Comparison of ENCODE assay signal across 26 mouse cellular contexts in genomic region chr1:156186646-156187045, GRCm38 (mm10). TPM values are rescaled to one million over a fixed set of nuclear protein-coding genes. Genes with fewer than 3 reads are reported as not detected.
"Had no signal": no experiment of that assay in that cellular context is flagged by ENCODE, and none has a peak within 500 bp of the region (broad histone marks: within the 10 kb centered on the region; RNA-seq: fewer than 3 reads in every experiment).

No protein-coding gene starts in this region.

- H3K27ac ChIP-seq: kidney, postnatal 0 days; left cerebral cortex, adult 2 months; limb, embryonic 12.5 days; limb, embryonic 15.5 days; liver, embryonic 14.5 days; macrophage; midbrain, embryonic 10.5 days; midbrain, embryonic 13.5 days; neural tube, embryonic 13.5 days; stomach, embryonic 15.5 days had no signal

- H3K4me2 ChIP-seq: limb, embryonic 12.5 days; limb, embryonic 15.5 days; liver, embryonic 11.5 days; lung, embryonic 14.5 days; midbrain, embryonic 13.5 days; neural tube, embryonic 13.5 days; stomach, embryonic 15.5 days had no signal

- H3K4me3 ChIP-seq: left cerebral cortex, adult 2 months; limb, embryonic 12.5 days; limb, embryonic 15.5 days; midbrain, embryonic 10.5 days; midbrain, embryonic 13.5 days; myocyte; neural tube, embryonic 13.5 days; stomach, embryonic 15.5 days had no signal

- DNase-seq: kidney, adult 2 months; kidney, postnatal 25 days; left cerebral cortex, postnatal 4 days; liver, postnatal 0 days; lung, embryonic 14.5 days; retina, postnatal 1 day; spleen, adult 18-20 months; thymus, postnatal 25 days had no signal

- H3K9ac ChIP-seq: limb, embryonic 12.5 days; limb, embryonic 15.5 days; liver, embryonic 14.5 days; liver, postnatal 0 days; lung, embryonic 14.5 days; midbrain, embryonic 13.5 days; neural tube, embryonic 13.5 days; stomach, embryonic 15.5 days had no signal

- H3K9me3 ChIP-seq: limb, embryonic 15.5 days; midbrain, embryonic 10.5 days; midbrain, embryonic 13.5 days; stomach, embryonic 15.5 days had no signal

- ATAC-seq: intestine, postnatal 0 days; liver, postnatal 0 days; lung, postnatal 0 days; midbrain, embryonic 13.5 days; midbrain, embryonic 16.5 days had no signal

- H3K36me3 ChIP-seq: limb, embryonic 12.5 days; limb, embryonic 15.5 days; midbrain, embryonic 10.5 days; midbrain, embryonic 13.5 days; neural tube, embryonic 13.5 days; stomach, embryonic 15.5 days had no signal

- H3K27me3 ChIP-seq: limb, embryonic 12.5 days; limb, embryonic 15.5 days; neural tube, embryonic 13.5 days; stomach, embryonic 15.5 days had no signal

RNA-seq across cellular contexts. Expression of gene Fam163a, which starts 18.2 kb away (rescaled TPM):
- total RNA-seq: megakaryocyte, adult 5-6 weeks; monocyte, adult 5-6 weeks; neutrophil, adult 5-6 weeks had no signal
- polyA plus RNA-seq: macrophage, myocyte had no signal
